Mouse (Mus musculus) G1E (cell line): ENCODE measurements around the gene Hfe. TPM values are rescaled to one million over a fixed set of nuclear protein-coding genes. Genes with fewer than 3 reads are reported as not detected.
"Not testable (repeated sequence)": the region's sequence is repeated elsewhere in the genome, so short reads cannot be mapped to it uniquely, and the experiment has no call there.

Experiments
- ATAC-seq: 2 replicates; pipeline ENCODE4 v1.8.0; 2016; ENCODE audit warnings: mild to moderate bottlenecking; ENCODE audit not compliant: insufficient number of reproducible peaks, poor library complexity, low FRiP score, severe bottlenecking; ENCODE audit errors: extremely low read depth
- DNase-seq: peaks from one replicate; pipeline ENCODE4 v3.0.0; 2012; ENCODE audit warnings: low spot score
- H3K27me3 ChIP-seq: 2 replicates; pipeline ENCODE4 v1.6.1; 2012; ENCODE audit warnings: mild to moderate bottlenecking, low read length, inconsistent platforms; ENCODE audit not compliant: insufficient read depth
- H3K36me3 ChIP-seq: replicated peaks from 2 replicates; pipeline ENCODE3; 2012; ENCODE audit warnings: mild to moderate bottlenecking, inconsistent platforms
- H3K4me1 ChIP-seq: 2 replicates; pipeline ENCODE4 v1.6.1; 2012; ENCODE audit warnings: low read depth, low read length, inconsistent platforms, mixed read lengths; ENCODE audit not compliant: insufficient read depth
- H3K4me3 ChIP-seq: 2 replicates; pipeline ENCODE4 v1.5.1; 2012; ENCODE audit warnings: low read depth, mild to moderate bottlenecking, inconsistent platforms, low read length, moderate library complexity, mixed read lengths
- H3K9me3 ChIP-seq: replicated peaks from 2 replicates; pipeline ENCODE4 v1.6.1; 2012; ENCODE audit warnings: inconsistent platforms
- CTCF ChIP-seq: IDR thresholded peaks from 2 replicates; pipeline ENCODE4 v1.5.1; 2012; ENCODE audit warnings: low read depth, low read length, inconsistent platforms, mixed read lengths
- GATA1 ChIP-seq: IDR thresholded peaks from 2 replicates; pipeline ENCODE4 v1.6.1; 2012; ENCODE audit warnings: borderline replicate concordance, low read length, inconsistent platforms, mixed read lengths
- GATA2 ChIP-seq: IDR thresholded peaks from 2 replicates; pipeline ENCODE4 v1.6.1; 2012; ENCODE audit warnings: low read depth, low read length, inconsistent platforms, borderline replicate concordance
- POLR2AphosphoS5 ChIP-seq: IDR thresholded peaks from 2 replicates; pipeline ENCODE4 v1.6.1; 2012; ENCODE audit warnings: low read depth, low read length, inconsistent platforms; ENCODE audit not compliant: insufficient replicate concordance
- TAL1 ChIP-seq: conservative IDR thresholded peaks from 2 replicates; pipeline ENCODE4 v1.6.1; 2012; ENCODE audit warnings: low read depth, low read length, inconsistent platforms, mixed read lengths
- polyA plus RNA-seq: library from polyadenylated mRNA; stranded (reverse); fragments of >175 nt; gene quantifications from 2 replicates; pipeline ENCODE4 v1.2.3, GENCODE M21; 2012
- total RNA-seq, 2 experiments: library from RNA; stranded (forward) in 1 of 2; stranded (reverse) in 1 of 2; fragments of 200-1000 nt in 1 of 2; fragments of >200 nt in 1 of 2; fragmentation: Nextera tagmentation in 1 of 2; gene quantifications; 2 replicates each; pipeline ENCODE4 v1.2.3; 2014 to 2017

Gene Hfe
- total and polyA plus RNA-seq, 3 experiments, result 0.16 TPM; not detected in 2

DNA sequence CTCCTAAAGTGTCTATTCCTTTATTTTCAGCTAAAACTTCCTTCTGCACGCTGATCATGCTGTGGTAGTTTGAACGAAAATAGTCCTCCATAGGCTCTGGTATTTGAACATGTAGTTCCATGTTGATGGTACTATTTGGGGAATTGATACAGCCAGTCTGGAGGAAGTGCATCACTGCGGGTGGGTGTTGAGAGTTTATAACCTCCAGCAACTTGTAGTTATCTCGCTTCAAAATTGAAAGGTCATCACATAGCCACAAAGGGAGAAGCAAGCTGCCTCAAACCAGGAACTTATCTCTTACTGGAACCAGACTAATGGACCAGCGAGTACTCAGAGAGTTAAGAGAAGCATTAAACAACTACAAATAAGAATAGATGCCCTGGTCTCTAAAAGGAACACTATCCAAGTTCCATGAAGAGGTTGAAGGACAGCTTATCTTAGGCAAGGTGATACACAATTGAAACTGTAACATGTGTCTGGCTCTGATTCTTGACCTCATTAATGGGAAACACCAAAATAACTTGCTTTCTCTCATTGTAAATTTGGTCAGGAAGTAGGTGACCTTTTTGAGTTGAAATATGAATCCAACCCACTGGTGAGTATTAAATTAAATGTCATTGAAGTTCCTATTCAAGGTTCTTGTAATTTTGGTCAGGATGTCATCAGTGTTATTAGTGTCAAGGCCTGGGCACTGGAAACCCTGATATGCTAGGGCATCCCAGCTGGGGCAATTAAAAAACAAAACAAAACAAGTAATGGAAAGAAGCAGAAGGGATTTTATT lies 5.8 kb upstream of the Hfe start:
- Histone ChIP-seq H3K9me3 (no peaks in the 10 kb centered on the region), H3K36me3 (no peaks in the 10 kb centered on the region), H3K4me1 (no peaks in the 10 kb centered on the region), H3K27me3 (peaks cover 16% of the 10 kb centered on the region; the same call in 1 of the 2 replicates), H3K4me3 (no peak overlapping the region)
- TF ChIP-seq CTCF, result no peak
- TF ChIP-seq GATA1, result no peak
- no peak for TF ChIP-seq POLR2AphosphoS5
- TF ChIP-seq GATA2, result no peak
- no peak for TF ChIP-seq TAL1
- no peak for DNase-seq
- ATAC-seq, result no peak

DNA sequence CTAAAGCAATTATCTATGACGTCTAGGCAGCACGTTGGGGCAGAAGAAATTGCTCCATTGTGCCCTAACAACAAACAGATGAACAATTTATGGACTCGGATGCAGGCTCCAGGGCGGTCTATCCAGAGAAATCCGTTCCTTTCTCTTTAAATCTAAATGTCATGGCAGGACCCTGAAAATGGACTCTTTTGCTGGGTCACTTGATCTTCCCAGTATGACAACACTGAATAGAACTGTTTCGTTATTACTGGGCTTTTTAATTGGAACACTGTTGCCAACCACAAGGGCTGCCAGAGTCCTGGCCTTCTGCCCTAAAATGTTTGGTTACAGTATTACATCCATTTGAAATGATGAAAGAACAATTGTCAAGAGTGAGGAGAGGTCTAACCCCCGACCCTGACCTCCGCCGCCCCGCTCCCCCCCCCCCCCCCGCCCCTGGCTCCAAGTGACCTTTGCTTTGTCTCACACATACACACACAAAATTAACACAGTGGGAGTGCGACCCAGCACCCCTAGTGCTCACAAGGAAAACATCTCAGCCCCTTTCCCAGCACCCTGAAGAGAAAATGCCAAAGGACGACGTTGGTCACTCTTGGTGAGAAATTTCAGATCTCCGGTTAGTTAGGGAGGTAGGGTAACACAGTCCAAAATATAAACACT lies 810 bp downstream of the Hfe start:
- no peak for ATAC-seq
- no peak for DNase-seq

DNA sequence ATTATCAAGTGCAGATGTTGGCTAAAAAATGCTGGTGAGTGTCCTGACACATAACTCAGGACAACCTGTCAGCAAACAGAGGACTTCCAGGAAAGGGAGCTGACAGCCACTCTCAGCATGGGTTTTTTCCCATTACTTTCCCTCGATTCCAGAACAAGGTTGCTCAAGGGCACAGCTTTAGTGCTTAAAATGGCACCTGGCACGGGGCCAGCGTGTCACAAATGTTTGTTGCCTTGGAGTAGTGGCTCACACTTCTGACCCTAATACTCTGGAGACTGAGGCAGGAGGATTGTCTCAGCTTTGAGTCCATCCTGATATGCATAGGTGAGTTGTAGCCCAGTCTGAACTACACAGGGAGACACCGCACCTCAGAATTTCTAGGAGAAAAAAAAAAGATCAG lies 2.0 kb downstream of the Hfe start:
- ATAC-seq (no peak), DNase-seq (no peak)
- peaks cover 53% of the 10 kb centered on the region for H3K27me3 ChIP-seq
- H3K9me3 ChIP-seq, result no peaks in the 10 kb centered on the region
- TF ChIP-seq CTCF, result no peak
- no peak for TF ChIP-seq GATA2
- no peak for TF ChIP-seq GATA1
- TF ChIP-seq POLR2AphosphoS5, result no peak
- no peak for TF ChIP-seq TAL1
- no peaks in the 10 kb centered on the region for H3K36me3 ChIP-seq
- H3K4me1 ChIP-seq, result peaks cover 20% of the 10 kb centered on the region
- H3K4me3 ChIP-seq, result no peak overlapping the region

More for the DNA sequence above, 810 bp downstream of the Hfe start:
- Histone ChIP-seq H3K36me3 (no peaks in the 10 kb centered on the region), H3K27me3 (peaks cover 46% of the 10 kb centered on the region), H3K4me1 (peaks cover 20% of the 10 kb centered on the region), H3K4me3 (peak overlapping the region; percentile 69), H3K9me3 (no peaks in the 10 kb centered on the region)
- TF ChIP-seq POLR2AphosphoS5 (no peak), TAL1 (no peak), GATA2 (no peak), CTCF (no peak), GATA1 (no peak)

DNA sequence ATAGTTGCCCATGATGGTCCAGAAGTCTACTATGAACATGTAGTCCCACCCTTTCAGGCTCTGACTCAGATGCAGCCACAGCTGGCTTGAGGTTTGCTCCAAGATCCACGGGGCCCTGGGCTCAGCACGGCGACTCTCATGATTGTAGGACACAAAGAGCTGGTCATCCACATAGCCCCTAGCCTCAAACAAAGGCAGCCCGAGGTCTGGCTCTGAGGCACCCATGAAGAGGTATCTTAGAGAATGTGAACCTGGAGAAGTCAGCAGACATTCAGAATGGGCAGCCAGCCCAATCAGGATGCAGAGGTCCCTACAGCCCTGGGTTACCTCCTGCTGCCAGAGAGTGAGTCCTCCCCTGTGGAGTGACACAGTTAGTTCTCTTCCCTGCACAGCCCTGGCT lies 2.6 kb downstream of the Hfe start:
- peaks cover 50% of the 10 kb centered on the region for H3K27me3 ChIP-seq
- DNase-seq (no peak), ATAC-seq (no peak)
- H3K4me1 ChIP-seq, result peaks cover 20% of the 10 kb centered on the region
- no peaks in the 10 kb centered on the region for H3K36me3 ChIP-seq
- TF ChIP-seq CTCF (no peak), POLR2AphosphoS5 (no peak), GATA1 (no peak), TAL1 (no peak), GATA2 (no peak)
- no peaks in the 10 kb centered on the region for H3K9me3 ChIP-seq
- no peak overlapping the region for H3K4me3 ChIP-seq

DNA sequence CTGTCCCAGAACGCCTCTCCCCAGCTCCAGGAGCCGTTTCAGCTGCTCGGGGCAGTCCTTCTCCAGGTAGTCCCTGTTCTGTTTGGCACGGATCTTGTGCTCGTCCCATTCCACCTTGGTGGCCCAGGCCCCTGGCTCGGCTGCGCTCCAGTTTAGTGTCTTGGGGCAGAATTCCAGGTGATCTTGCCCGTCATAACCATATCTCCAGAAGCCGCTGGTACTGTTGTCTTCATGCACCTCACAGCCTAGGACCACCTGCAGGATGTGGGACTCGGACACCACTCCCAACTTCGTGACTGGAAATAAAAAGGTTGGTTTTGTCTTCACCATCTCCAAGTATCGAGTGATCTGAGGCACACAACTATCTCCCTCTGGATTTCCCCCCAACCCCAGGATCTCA lies 3.9 kb downstream of the Hfe start:
- ATAC-seq, result no peak
- Histone ChIP-seq H3K27me3 (peaks cover 50% of the 10 kb centered on the region), H3K36me3 (no peaks in the 10 kb centered on the region), H3K4me3 (no peak overlapping the region), H3K4me1 (peaks cover 25% of the 10 kb centered on the region), H3K9me3 (no peaks in the 10 kb centered on the region)
- DNase-seq, result no peak
- no peak for TF ChIP-seq TAL1
- no peak for TF ChIP-seq GATA1
- TF ChIP-seq POLR2AphosphoS5, result no peak
- TF ChIP-seq CTCF, result no peak
- TF ChIP-seq GATA2, result no peak

DNA sequence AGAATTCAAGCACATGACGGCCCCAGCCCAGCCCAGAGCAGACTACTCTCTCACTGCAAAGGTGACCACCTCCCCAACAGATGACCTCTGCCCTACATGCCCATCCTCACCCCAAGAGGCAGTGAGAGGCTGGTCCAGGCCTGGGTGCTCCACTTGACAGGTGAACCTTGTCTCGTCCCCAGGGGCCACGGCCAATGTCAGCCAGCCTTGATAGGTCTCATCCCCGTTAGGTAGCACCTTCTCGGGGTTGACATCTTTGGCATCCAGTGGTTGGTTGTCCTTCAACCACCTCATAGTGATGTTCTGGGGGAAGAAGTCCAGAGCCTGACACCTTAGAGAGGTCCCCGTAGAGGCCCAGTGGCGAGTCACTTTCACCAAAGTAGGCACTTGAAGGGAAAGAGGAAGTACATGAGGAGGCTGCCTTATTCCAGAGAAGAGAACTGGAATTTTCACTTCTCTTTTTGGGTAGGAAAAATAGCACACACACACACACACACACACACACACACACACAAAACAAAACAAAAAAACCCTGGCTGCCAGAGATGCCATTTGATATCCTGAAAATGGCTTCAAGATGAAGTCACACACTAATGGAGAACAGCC lies 4.8 kb downstream of the Hfe start:
- no peaks in the 10 kb centered on the region for H3K36me3 ChIP-seq
- TF ChIP-seq POLR2AphosphoS5 (no peak), TAL1 (no peak), GATA2 (no peak), GATA1 (no peak), CTCF (no peak)
- H3K27me3 ChIP-seq, result peaks cover 43% of the 10 kb centered on the region
- H3K9me3 ChIP-seq, result no peaks in the 10 kb centered on the region
- ATAC-seq, result no peak
- peaks cover 29% of the 10 kb centered on the region for H3K4me1 ChIP-seq
- DNase-seq, result no peak
- no peak overlapping the region for H3K4me3 ChIP-seq

DNA sequence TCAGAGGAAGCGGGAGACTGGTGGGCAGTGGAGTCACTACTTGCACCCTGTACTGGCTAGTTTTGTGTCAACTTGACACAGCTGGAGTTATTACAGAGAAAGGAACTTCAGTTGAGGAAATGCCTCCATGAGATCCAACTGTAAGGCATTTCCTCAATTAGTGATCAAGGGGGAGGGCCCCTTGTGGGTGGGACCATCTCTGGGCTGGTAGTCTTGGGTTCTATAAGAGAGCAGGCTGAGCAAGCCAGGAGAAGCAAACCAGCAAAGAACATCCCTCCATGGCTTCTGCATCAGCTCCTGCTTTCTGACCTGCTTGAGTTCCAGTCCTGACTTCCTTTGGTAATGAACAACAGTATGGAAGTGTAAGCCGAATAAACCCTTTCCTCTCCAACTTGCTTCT lies 7.9 kb downstream of the Hfe start:
- not testable (repeated sequence) for H3K9me3 ChIP-seq

More for the DNA sequence above, 7.9 kb downstream of the Hfe start:
- H3K27me3 ChIP-seq, result peaks cover 22% of the 10 kb centered on the region
- H3K36me3 ChIP-seq, DNase-seq, ATAC-seq, H3K4me3 ChIP-seq: not testable (repeated sequence)
- H3K4me1 ChIP-seq, result peaks cover 25% of the 10 kb centered on the region
